Mouse (Mus musculus): ENCODE results near the gene Fxyd1. TPM values are rescaled to one million over a fixed set of nuclear protein-coding genes. Genes with fewer than 3 reads are reported as not detected.
A peak's percentile ranks its signal among the peaks of the same experiment; 100 is the strongest.

Gene Fxyd1
- polyA plus RNA-seq, 1 experiment from 2014 or later, result 71.9 TPM

DNA sequence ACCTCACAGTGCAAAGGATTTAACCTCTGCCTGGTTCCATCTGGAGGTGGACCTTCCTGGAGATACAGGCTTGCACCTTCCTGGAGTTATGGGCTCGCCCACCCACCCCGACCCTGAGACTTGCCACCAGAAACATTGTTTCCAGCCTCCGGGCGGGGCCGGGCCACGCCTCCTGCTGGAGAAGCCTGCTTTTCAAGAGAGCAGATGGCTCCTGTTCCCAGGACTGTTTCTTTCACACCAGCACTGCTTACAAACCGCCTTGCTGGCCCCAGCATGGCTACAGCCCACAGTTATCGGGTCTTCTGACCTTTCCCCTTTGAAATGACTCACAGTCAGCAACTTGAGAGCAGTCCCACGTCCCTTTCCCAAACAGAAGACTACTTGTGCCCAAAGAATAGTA, 15.3 kb upstream of the Fxyd1 start:
- peak; percentile 27; the same call in 1 of the 2 replicates for ATAC-seq
- H3K4me1 ChIP-seq (ENCODE audit: control insufficient read depth, insufficient read depth, low read length), result peaks cover 24% of the 10 kb centered on the region
- 24% methylated on average over 9 of the region's 9 CpGs for WGBS

DNA sequence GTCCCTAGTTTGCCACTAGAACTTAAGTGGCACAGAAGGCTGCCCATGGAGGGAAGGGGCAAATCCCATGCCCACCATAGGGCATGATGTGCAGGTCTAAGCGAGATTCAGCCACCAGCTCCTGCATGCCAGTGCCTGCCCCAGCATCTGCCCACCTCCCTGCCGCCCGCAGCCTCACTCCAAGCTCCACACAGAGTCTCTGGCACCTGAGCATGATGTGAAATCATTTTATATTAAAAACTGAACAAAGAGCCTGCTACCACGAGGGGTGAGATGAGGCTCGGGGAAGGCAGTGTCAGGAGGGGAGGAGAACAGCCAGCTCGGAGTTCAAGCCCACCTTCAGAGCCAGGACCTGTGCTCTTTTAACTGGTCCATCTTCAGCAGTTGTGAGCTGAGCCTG, 13.3 kb upstream of the Fxyd1 start:
- 74% methylated on average over 6 of the region's 6 CpGs for WGBS
- Histone ChIP-seq H3K9ac (ENCODE audit: low read depth, low read length) (no peak overlapping the region), H3K4me2 (ENCODE audit: low read depth, low read length) (no peak overlapping the region), H3K4me3 (ENCODE audit: low read length) (no peak overlapping the region), H3K36me3 (ENCODE audit: control insufficient read depth, insufficient read depth, low read length) (no peaks in the 10 kb centered on the region), H3K9me3 (ENCODE audit: control insufficient read depth, low read length) (no peaks in the 10 kb centered on the region), H3K27me3 (replicated peaks; ENCODE audit: control insufficient read depth, insufficient read depth, low read length) (no peaks in the 10 kb centered on the region), H3K27ac (ENCODE audit: low read length) (no peak overlapping the region), H3K4me1 (ENCODE audit: control insufficient read depth, insufficient read depth, low read length) (peaks cover 19% of the 10 kb centered on the region)
- no peak for ATAC-seq

More for the DNA sequence above, 15.3 kb upstream of the Fxyd1 start:
- 0 out of 2 replicates have a peak overlapping the region, but pooled peaks have one; percentile 20 for H3K4me2 ChIP-seq (ENCODE audit: low read depth, low read length)
- H3K27me3 ChIP-seq (replicated peaks; ENCODE audit: control insufficient read depth, insufficient read depth, low read length), result no peaks in the 10 kb centered on the region
- H3K9ac ChIP-seq (ENCODE audit: low read depth, low read length), result no peak overlapping the region
- H3K4me3 ChIP-seq (ENCODE audit: low read length), result no peak overlapping the region
- H3K27ac ChIP-seq (ENCODE audit: low read length), result peak overlapping the region; percentile 62
- H3K36me3 ChIP-seq (ENCODE audit: control insufficient read depth, insufficient read depth, low read length), result no peaks in the 10 kb centered on the region
- H3K9me3 ChIP-seq (ENCODE audit: control insufficient read depth, low read length), result no peaks in the 10 kb centered on the region

DNA sequence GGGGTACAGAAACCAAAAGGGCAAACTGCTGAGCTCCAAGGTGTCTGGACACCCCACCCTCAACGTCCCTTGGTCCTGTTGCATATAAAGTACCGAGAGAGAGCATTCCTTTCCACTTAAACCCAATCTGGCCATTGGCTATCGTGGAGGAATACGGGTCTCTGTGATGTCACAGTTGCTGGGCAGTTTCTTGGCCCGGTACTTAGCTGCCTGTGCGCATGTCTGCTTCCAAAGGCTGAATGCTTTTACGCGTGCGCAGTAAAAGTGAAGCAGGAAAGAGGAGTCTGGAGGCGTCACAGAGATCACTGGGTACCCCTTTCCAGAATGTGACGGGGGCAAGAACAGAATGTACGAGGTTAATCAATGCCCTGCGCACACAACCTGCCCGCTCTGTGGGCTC, 12.5 kb upstream of the Fxyd1 start:
- Histone ChIP-seq H3K9me3 (ENCODE audit: control insufficient read depth, low read length) (no peaks in the 10 kb centered on the region), H3K9ac (ENCODE audit: low read depth, low read length) (no peak overlapping the region), H3K27me3 (replicated peaks; ENCODE audit: control insufficient read depth, insufficient read depth, low read length) (no peaks in the 10 kb centered on the region), H3K4me3 (ENCODE audit: low read length) (no peak overlapping the region), H3K27ac (ENCODE audit: low read length) (no peak overlapping the region), H3K36me3 (ENCODE audit: control insufficient read depth, insufficient read depth, low read length) (no peaks in the 10 kb centered on the region), H3K4me2 (ENCODE audit: low read depth, low read length) (no peak overlapping the region), H3K4me1 (ENCODE audit: control insufficient read depth, insufficient read depth, low read length) (peaks cover 19% of the 10 kb centered on the region)
- ATAC-seq, result no peak
- 82% methylated on average over 14 of the region's 14 CpGs for WGBS

DNA sequence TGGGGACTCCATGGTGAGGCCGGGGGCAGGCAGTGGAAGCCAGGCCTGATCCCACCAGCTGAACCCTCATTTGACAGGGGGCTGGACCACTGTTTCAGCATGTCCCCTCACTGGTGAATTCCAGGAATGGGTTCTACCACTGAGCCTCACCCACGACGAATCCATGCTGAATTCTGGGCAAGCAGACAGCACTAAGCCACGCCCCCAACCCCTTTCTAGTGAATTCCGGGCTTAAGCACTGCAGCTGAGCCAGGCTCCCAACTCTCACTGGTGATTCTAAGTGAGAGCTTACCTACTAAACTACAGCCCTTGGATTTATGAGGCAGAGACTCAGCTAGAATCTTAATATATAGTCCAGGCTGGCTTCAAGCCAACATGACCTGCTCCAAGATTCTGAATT, 10.8 kb upstream of the Fxyd1 start:
- H3K9ac ChIP-seq (ENCODE audit: low read depth, low read length), result no peak overlapping the region
- peaks cover 14% of the 10 kb centered on the region for H3K4me1 ChIP-seq (ENCODE audit: control insufficient read depth, insufficient read depth, low read length)
- H3K4me3 ChIP-seq (ENCODE audit: low read length), result no peak overlapping the region
- WGBS, result 36% methylated on average over 5 of the region's 5 CpGs
- H3K4me2 ChIP-seq (ENCODE audit: low read depth, low read length), result no peak overlapping the region
- ATAC-seq, result no peak
- H3K9me3 ChIP-seq (ENCODE audit: control insufficient read depth, low read length), result no peaks in the 10 kb centered on the region
- no peaks in the 10 kb centered on the region for H3K27me3 ChIP-seq (replicated peaks; ENCODE audit: control insufficient read depth, insufficient read depth, low read length)
- no peaks in the 10 kb centered on the region for H3K36me3 ChIP-seq (ENCODE audit: control insufficient read depth, insufficient read depth, low read length)
- no peak overlapping the region for H3K27ac ChIP-seq (ENCODE audit: low read length)

DNA sequence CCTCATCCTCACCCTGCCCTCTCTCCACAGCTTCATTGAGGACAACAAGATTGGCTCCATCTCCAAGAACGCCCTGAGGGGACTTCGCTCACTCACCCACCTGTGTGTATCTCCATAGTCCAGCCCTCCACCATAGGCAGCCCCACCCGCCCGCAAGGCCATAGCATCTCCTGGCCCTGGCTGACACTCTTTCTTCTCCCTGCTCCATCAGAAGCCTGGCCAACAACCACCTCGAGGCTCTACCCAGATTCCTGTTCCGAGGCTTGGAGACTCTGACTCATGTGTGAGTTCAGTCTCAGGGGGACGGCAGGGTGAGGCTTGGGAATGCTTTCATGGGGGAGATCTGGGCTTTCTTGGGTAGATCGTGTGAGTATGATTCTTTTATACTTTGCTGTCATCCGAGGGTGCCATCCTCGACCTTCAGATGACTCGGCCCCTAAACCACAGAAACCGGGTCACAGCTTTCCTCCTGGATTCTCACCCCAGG, 6.1 kb upstream of the Fxyd1 start:
- ATAC-seq, result no peak

DNA sequence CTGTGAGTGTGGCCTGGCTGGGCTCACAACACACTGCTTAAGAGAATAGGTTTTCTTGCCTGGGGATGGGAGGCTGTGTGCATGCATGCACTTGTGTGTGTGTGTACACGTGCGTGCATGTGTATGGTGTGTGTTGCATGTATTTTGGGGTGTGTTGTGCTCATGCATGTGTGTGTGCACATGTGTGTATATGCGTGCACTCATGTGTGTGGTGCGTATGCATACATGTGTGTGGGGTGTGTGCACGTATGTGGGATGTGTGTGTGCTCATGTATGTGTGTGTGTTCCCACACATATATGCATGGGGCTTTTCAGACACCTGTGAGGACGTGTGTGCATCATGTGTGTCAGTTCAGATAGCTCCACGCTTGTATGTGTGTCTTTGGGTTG, 3.6 kb upstream of the Fxyd1 start:
- WGBS, result 83% methylated on average over 7 of the region's 7 CpGs
- no peak for ATAC-seq
- Histone ChIP-seq H3K4me1 (ENCODE audit: control insufficient read depth, insufficient read depth, low read length) (no peaks in the 10 kb centered on the region; the same call in 1 of the 2 replicates), H3K36me3 (ENCODE audit: control insufficient read depth, insufficient read depth, low read length) (no peaks in the 10 kb centered on the region), H3K4me3 (ENCODE audit: low read length) (no peak overlapping the region), H3K27me3 (replicated peaks; ENCODE audit: control insufficient read depth, insufficient read depth, low read length) (no peaks in the 10 kb centered on the region), H3K9ac (ENCODE audit: low read depth, low read length) (no peak overlapping the region), H3K27ac (ENCODE audit: low read length) (no peak overlapping the region), H3K9me3 (ENCODE audit: control insufficient read depth, low read length) (no peaks in the 10 kb centered on the region), H3K4me2 (ENCODE audit: low read depth, low read length) (no peak overlapping the region)

More for the DNA sequence above, 6.1 kb upstream of the Fxyd1 start:
- H3K4me3 ChIP-seq (ENCODE audit: low read length), result no peak overlapping the region
- no peaks in the 10 kb centered on the region for H3K36me3 ChIP-seq (ENCODE audit: control insufficient read depth, insufficient read depth, low read length)
- H3K9ac ChIP-seq (ENCODE audit: low read depth, low read length), result no peak overlapping the region
- no peaks in the 10 kb centered on the region for H3K27me3 ChIP-seq (replicated peaks; ENCODE audit: control insufficient read depth, insufficient read depth, low read length)
- H3K27ac ChIP-seq (ENCODE audit: low read length), result no peak overlapping the region
- 0 out of 2 replicates have a peak, but pooled peaks cover 3% of the 10 kb centered on the region for H3K4me1 ChIP-seq (ENCODE audit: control insufficient read depth, insufficient read depth, low read length)
- no peaks in the 10 kb centered on the region for H3K9me3 ChIP-seq (ENCODE audit: control insufficient read depth, low read length)
- 85% methylated on average over 12 of the region's 12 CpGs for whole genome bisulfite sequencing
- H3K4me2 ChIP-seq (ENCODE audit: low read depth, low read length), result no peak overlapping the region

DNA sequence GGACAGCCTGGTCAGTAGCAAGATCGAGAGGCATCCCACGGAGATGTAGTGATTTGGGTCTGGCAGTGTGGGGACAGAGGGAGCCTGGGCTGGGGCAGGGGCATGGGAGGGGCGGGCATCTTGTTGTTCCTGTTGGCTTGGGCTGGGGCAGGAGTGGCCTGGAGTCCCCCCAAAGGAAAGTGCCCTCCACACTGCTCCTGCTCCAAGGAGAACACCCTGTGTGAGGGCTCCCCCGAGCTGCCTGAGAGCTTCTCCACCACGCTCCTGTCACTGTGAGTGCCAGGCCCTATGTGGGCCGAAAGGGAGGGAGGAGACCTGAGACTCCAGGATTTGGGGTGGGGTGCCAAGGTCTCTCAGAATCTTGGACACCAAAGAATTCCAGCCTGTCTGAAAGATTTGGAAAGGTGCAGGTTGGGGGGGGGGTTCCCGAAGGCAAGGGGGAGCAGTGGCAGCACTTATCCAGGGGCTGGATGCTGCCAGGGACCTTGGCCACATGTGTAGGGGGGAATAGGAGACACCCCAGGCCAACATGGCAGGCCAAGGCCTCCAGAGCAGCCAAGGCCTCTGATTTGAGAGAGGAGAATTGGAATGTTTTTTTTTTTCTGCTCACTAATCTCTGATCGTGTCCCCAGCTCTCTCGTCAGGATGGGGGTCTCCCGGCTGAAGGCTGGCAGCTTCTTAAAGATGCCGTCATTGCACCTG, 3.1 kb upstream of the Fxyd1 start:
- Histone ChIP-seq H3K9me3 (ENCODE audit: control insufficient read depth, low read length) (no peaks in the 10 kb centered on the region), H3K4me1 (ENCODE audit: control insufficient read depth, insufficient read depth, low read length) (peaks cover 5% of the 10 kb centered on the region; the same call in 1 of the 2 replicates), H3K9ac (ENCODE audit: low read depth, low read length) (0 out of 2 replicates have a peak overlapping the region, but pooled peaks have one; percentile 14), H3K36me3 (ENCODE audit: control insufficient read depth, insufficient read depth, low read length) (no peaks in the 10 kb centered on the region), H3K27ac (ENCODE audit: low read length) (no peak overlapping the region), H3K27me3 (replicated peaks; ENCODE audit: control insufficient read depth, insufficient read depth, low read length) (no peaks in the 10 kb centered on the region), H3K4me2 (ENCODE audit: low read depth, low read length) (no peak overlapping the region), H3K4me3 (ENCODE audit: low read length) (no peak overlapping the region)
- no peak for ATAC-seq
- 75% methylated on average over 11 of the region's 11 CpGs for WGBS

DNA sequence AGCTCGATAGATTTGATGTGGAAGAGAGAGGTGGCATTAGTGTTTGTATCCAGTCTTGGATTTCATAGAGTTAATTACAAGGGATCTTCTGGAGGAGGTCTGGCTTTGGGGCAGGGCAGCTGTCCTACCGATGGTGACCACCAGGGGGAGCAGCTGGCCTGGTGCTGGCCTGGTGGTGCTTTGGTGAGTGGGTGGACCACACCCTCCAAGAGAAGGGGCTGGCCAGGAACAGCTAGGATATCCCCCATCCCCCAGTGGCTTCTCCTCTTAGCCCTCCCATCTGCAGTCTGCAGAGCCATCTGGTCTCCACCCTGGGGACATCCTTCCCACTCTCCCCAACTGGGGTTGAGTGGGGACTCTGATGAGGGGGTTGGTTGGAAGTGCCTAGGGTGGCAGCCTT, 2.1 kb upstream of the Fxyd1 start, which contains the start of gene Lgi4:
Lgi4 (plus strand) TSS at position 235 of the 400 bp plus-strand sequence.
- ATAC-seq, result peak; percentile 40
- H3K9me3 ChIP-seq (ENCODE audit: control insufficient read depth, low read length), result no peaks in the 10 kb centered on the region
- 0 out of 2 replicates have a peak within 1 kb of the TSS, but pooled peaks have one; percentile 14 for H3K9ac ChIP-seq (ENCODE audit: low read depth, low read length)
- H3K36me3 ChIP-seq (ENCODE audit: control insufficient read depth, insufficient read depth, low read length), result no peaks in the 10 kb centered on the region
- no peak within 1 kb of the TSS for H3K4me2 ChIP-seq (ENCODE audit: low read depth, low read length)
- H3K27ac ChIP-seq (ENCODE audit: low read length), result peak within 1 kb of the TSS; percentile 37; the same call in 1 of the 2 replicates
- 0 out of 2 replicates have a peak, but pooled peaks cover under 1% of the 10 kb centered on the region for H3K27me3 ChIP-seq (replicated peaks; ENCODE audit: control insufficient read depth, insufficient read depth, low read length)
- H3K4me3 ChIP-seq (ENCODE audit: low read length), result no peak within 1 kb of the TSS
- H3K4me1 ChIP-seq (ENCODE audit: control insufficient read depth, insufficient read depth, low read length), result peaks cover 13% of the 10 kb centered on the region
- WGBS, result 3% methylated on average over 2 of the region's 2 CpGs

DNA sequence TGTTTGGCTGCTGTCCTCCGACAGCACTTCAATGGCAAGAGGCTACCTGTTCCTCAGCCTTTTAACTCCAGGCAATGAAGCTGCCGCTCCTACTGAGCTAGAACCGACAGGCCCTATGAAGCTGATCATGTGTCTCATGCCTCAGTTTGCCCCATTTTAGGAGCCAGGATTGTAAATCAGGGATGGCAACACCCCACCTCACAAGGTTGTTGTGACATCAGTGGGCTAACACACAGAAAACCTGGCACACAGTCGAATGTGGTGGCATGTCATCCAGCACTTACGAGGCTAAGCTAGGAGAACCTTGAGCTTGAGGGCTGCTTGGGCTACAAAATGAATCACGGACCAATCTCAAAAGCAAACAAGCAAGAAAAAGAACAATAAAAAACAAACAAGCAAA, 1.2 kb upstream of the Fxyd1 start:
- WGBS, result 88% methylated on average over 6 of the region's 6 CpGs
- Histone ChIP-seq H3K9ac (ENCODE audit: low read depth, low read length) (no peak overlapping the region), H3K9me3 (ENCODE audit: control insufficient read depth, low read length) (no peaks in the 10 kb centered on the region), H3K27me3 (replicated peaks; ENCODE audit: control insufficient read depth, insufficient read depth, low read length) (peaks cover 8% of the 10 kb centered on the region), H3K4me1 (ENCODE audit: control insufficient read depth, insufficient read depth, low read length) (peaks cover 16% of the 10 kb centered on the region), H3K4me2 (ENCODE audit: low read depth, low read length) (no peak overlapping the region), H3K4me3 (ENCODE audit: low read length) (no peak overlapping the region), H3K36me3 (ENCODE audit: control insufficient read depth, insufficient read depth, low read length) (no peaks in the 10 kb centered on the region), H3K27ac (ENCODE audit: low read length) (no peak overlapping the region)
- ATAC-seq, result no peak
